Mouse (Mus musculus): Measurements from ENCODE around the gene Dpm3. TPM values are rescaled to one million over a fixed set of nuclear protein-coding genes. Genes with fewer than 3 reads are reported as not detected.

Gene Dpm3
- total and polyA plus RNA-seq, 3 experiments = 52.7 to 228 (median 74.8) TPM

DNA sequence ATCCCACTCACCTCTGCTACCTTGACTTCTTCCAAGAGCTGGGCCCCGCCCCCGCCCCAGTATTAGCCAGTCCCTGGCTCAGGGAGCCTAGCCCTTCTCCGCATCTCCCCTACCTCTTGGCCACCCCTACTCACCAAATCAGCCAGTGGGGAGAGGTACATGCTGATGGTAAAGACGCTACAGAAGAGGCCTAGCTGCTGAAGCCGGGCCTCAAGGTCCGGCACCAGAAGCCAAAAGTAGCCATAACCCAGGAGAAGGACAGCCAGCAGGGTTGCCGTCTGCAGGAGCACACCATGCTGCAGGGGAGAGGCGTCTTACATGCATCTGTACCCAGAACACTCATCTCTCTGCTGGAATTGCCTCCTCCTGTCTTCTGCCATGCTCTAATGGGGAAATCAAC is 9.8 kb downstream of the Dpm3 start:
- Histone ChIP-seq H3K4me2 (ENCODE audit: insufficient read depth, low read depth, poor library complexity, severe bottlenecking) (peak overlapping the region; percentile 67), H3K9me3 (replicated peaks; ENCODE audit: low read length) (no peaks in the 10 kb centered on the region), H3K79me2 (replicated peaks; ENCODE audit: control insufficient read depth, extremely low read depth, insufficient read depth, poor library complexity, severe bottlenecking) (peaks cover 12% of the 10 kb centered on the region; the same call in 1 of the 2 replicates), H3K36me3 (replicated peaks in 1 of 2; ENCODE audit: control insufficient read depth in 1 of 2, insufficient read depth in 1 of 2, low read length in 1 of 2) (peaks cover 0 to 13% of the 10 kb centered on the region in 2 experiments), H3K4me3 (replicated peaks in 1 of 3; ENCODE audit: low read depth in 2 of 3, low read length in 2 of 3, poor library complexity in 1 of 3) (no peak overlapping the region), H3K9ac (ENCODE audit: insufficient read depth, low read depth) (no peak overlapping the region), H3K27ac (ENCODE audit: insufficient read depth, low read depth) (no peak overlapping the region), H3K27me3 (replicated peaks) (peaks cover 3% of the 10 kb centered on the region), H3K4me1 (ENCODE audit: control insufficient read depth in 1 of 2, insufficient read depth in 2 of 2) (peaks cover 12 to 36% of the 10 kb centered on the region in 2 experiments)
- DNase-seq (ENCODE audit: extremely low read depth) = no peak
- in situ Hi-C loops (cut with MboI; ENCODE audit: low pct_ligation_motif_present, low pct_unique_long_range_greater_than_20kb, low sequenced_read_pairs) = no loop called here
- dilution Hi-C loops (cut with MboI; ENCODE audit: extremely low pct_ligation_motif_present, extremely low pct_unique_long_range_greater_than_20kb, low sequenced_read_pairs) = no loop called here
- TF ChIP-seq POLR2A (IDR thresholded peaks at IDR 0.05; ENCODE audit: low read depth, low read length) = 0 out of 2 replicates have a peak, but pooled peaks have one; percentile 8
- no peak for TF ChIP-seq MAZ (IDR thresholded peaks at IDR 0.05; ENCODE audit: low read depth, low read length)
- no peak for TF ChIP-seq USF2 (conservative IDR thresholded peaks at IDR 0.05; ENCODE audit: low read depth, low read length)

DNA sequence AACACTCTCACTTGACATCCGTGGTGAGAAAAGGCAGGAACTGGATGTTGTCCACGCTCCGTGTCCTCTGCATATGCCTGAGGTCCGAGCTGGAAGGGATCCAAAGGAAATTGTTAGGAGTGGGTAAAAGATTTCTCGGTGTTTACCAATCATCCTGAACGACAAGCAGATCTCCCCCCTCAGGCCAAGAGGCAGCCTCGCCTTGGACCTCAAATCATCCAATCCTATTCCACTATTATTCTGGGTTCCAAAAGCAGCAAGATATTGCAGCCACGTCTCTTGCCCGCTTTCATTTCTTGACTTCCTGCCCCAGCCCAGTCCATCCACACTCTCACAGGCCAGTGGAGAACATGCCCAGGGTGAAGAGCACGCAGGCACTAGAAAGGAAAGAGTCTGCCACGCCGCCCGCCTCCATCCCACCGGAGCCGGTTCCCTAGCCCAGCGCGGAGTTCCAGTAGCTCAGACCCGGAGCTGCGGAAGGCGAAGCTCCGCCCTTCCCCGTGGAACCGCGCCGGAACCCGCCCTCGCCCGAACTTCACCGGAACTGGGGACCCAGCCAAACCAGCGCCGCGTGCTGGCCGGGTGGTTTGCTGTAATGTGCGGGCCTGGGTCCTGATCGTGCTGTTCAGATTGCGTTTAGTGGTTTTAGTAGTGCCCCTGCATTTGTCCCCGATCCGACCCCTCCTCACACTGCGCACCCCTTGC is 11.0 kb downstream of the Dpm3 start, which contains the start of gene Slc50a1:
Slc50a1 (minus strand) TSS at position 520 of the 705 bp plus-strand sequence.
- H3K27ac ChIP-seq (ENCODE audit: insufficient read depth, low read depth) = no peak within 1 kb of the TSS
- peak within 1 kb of the TSS; percentile 84 for H3K9ac ChIP-seq (ENCODE audit: insufficient read depth, low read depth)
- peak within 1 kb of the TSS; percentile 67 for H3K4me2 ChIP-seq (ENCODE audit: insufficient read depth, low read depth, poor library complexity, severe bottlenecking)
- H3K4me1 ChIP-seq (ENCODE audit: control insufficient read depth in 1 of 2, insufficient read depth in 2 of 2) = peaks cover 12 to 36% of the 10 kb centered on the region in 2 experiments
- H3K9me3 ChIP-seq (replicated peaks; ENCODE audit: low read length) = no peaks in the 10 kb centered on the region
- peak within 1 kb of the TSS; percentile 70 to 92 (median 73) for H3K4me3 ChIP-seq (replicated peaks in 1 of 3; ENCODE audit: low read depth in 2 of 3, low read length in 2 of 3, poor library complexity in 1 of 3)
- peaks cover 2% of the 10 kb centered on the region for H3K27me3 ChIP-seq (replicated peaks)
- H3K36me3 ChIP-seq (replicated peaks in 1 of 2; ENCODE audit: control insufficient read depth in 1 of 2, insufficient read depth in 1 of 2, low read length in 1 of 2) = peaks cover 0 to 13% of the 10 kb centered on the region in 2 experiments
- DNase-seq (ENCODE audit: extremely low read depth) = peak; percentile 54
- in situ Hi-C loops (cut with MboI; ENCODE audit: low pct_ligation_motif_present, low pct_unique_long_range_greater_than_20kb, low sequenced_read_pairs) (no loop called here), dilution Hi-C loops (cut with MboI; ENCODE audit: extremely low pct_ligation_motif_present, extremely low pct_unique_long_range_greater_than_20kb, low sequenced_read_pairs) (no loop called here)
- H3K79me2 ChIP-seq (replicated peaks; ENCODE audit: control insufficient read depth, extremely low read depth, insufficient read depth, poor library complexity, severe bottlenecking) = peaks cover 12% of the 10 kb centered on the region; the same call in 1 of the 2 replicates
- no peak for TF ChIP-seq ZC3H11A (IDR thresholded peaks at IDR 0.05; ENCODE audit: low read depth, low read length)
- no peak for TF ChIP-seq EP300 (IDR thresholded peaks at IDR 0.05; ENCODE audit: low read length)
- no peak for TF ChIP-seq E2F4 (IDR thresholded peaks at IDR 0.05; ENCODE audit: insufficient replicate concordance, low read depth, low read length)
- TF ChIP-seq USF1 (IDR thresholded peaks at IDR 0.05; ENCODE audit: low read depth, low read length) = no peak
- peak; percentile 79 for TF ChIP-seq TCF12 (IDR thresholded peaks at IDR 0.05; ENCODE audit: low read depth, low read length)
- TF ChIP-seq ZNF384 (IDR thresholded peaks at IDR 0.05; ENCODE audit: low read depth, low read length) = no peak
- TF ChIP-seq BHLHE40 (IDR thresholded peaks at IDR 0.05; ENCODE audit: low read depth, low read length) = peak; percentile 56; the same call in 1 of the 2 replicates
- no peak for TF ChIP-seq RCOR1 (conservative IDR thresholded peaks at IDR 0.05; ENCODE audit: low read depth, low read length)
- peak; percentile 74; the same call in 1 of the 2 replicates for TF ChIP-seq UBTF (IDR thresholded peaks at IDR 0.05; ENCODE audit: low read depth, low read length)
- no peak for TF ChIP-seq TBP (conservative IDR thresholded peaks at IDR 0.05; ENCODE audit: low read depth, low read length)
- no peak for TF ChIP-seq JUND (conservative IDR thresholded peaks at IDR 0.05; ENCODE audit: low read depth, low read length)
- peak; percentile 89 for TF ChIP-seq MAX (IDR thresholded peaks at IDR 0.05; ENCODE audit: low read length)
- no peak for TF ChIP-seq GABPA (IDR thresholded peaks at IDR 0.05; ENCODE audit: insufficient replicate concordance, low read depth, low read length)
- TF ChIP-seq MAZ (IDR thresholded peaks at IDR 0.05; ENCODE audit: low read depth, low read length) = 0 out of 2 replicates have a peak, but pooled peaks have one; percentile 56
- 0 out of 2 replicates have a peak, but pooled peaks have one; percentile 21 for TF ChIP-seq ETS1 (conservative IDR thresholded peaks at IDR 0.05; ENCODE audit: low read depth, low read length)
- peak; percentile 76 for TF ChIP-seq MXI1 (IDR thresholded peaks at IDR 0.05; ENCODE audit: low read depth, low read length)
- TF ChIP-seq SIN3A (IDR thresholded peaks at IDR 0.05; ENCODE audit: low read length) = peak; percentile 74
- peak; percentile 85 for TF ChIP-seq ELF1 (IDR thresholded peaks at IDR 0.05; ENCODE audit: low read depth, low read length)
- TF ChIP-seq NRF1 (IDR thresholded peaks at IDR 0.05; ENCODE audit: low read depth, low read length) = 0 out of 2 replicates have a peak, but pooled peaks have one; percentile 12
- no peak for TF ChIP-seq CHD1 (IDR thresholded peaks at IDR 0.05; ENCODE audit: low read depth, low read length)
- no peak for TF ChIP-seq PAX5 (IDR thresholded peaks at IDR 0.05; ENCODE audit: low read length)
- no peak for TF ChIP-seq MAFK (IDR thresholded peaks at IDR 0.05; ENCODE audit: insufficient replicate concordance, low read length)
- peak; percentile 64 for TF ChIP-seq HCFC1 (IDR thresholded peaks at IDR 0.05; ENCODE audit: low read depth, low read length)
- no peak for TF ChIP-seq RAD21 (IDR thresholded peaks at IDR 0.05; ENCODE audit: low read depth, low read length)
- TF ChIP-seq CHD2 (IDR thresholded peaks at IDR 0.05; ENCODE audit: low read length) = no peak
- TF ChIP-seq POLR2A (IDR thresholded peaks at IDR 0.05; ENCODE audit: low read depth, low read length) = peak; percentile 92
- TF ChIP-seq KAT2A (IDR thresholded peaks at IDR 0.05; ENCODE audit: insufficient replicate concordance, low read length) = 0 out of 2 replicates have a peak, but pooled peaks have one; percentile 25
- peak; percentile 85 for TF ChIP-seq ZMIZ1 (IDR thresholded peaks at IDR 0.05; ENCODE audit: low read depth, low read length)
- TF ChIP-seq SMC3 (IDR thresholded peaks at IDR 0.05; ENCODE audit: low read depth, low read length) = peak; percentile 24; the same call in 1 of the 2 replicates
- no peak; the same call in 1 of the 2 replicates for TF ChIP-seq POLR2AphosphoS2 (IDR thresholded peaks at IDR 0.05; ENCODE audit: low read depth, low read length)

Measured in CH12.LX (cell line).